Mouse (Mus musculus) liver, postnatal 0 days (tissue): ENCODE results near the gene Retreg3.

Experiments used
- CTCF ChIP-seq: sonication (generic); IDR thresholded peaks from 2 replicates; pipeline ENCODE4 v1.5.1; 2016; ENCODE audit warnings: antibody characterized with exemption, low read depth
- EP300 ChIP-seq: IDR thresholded peaks from 2 replicates; pipeline ENCODE4 v1.6.1; 2016; ENCODE audit warnings: antibody characterized with exemption, low read depth, mild to moderate bottlenecking

GRCm38 (mm10) chr11:101109351-101109750 lies 10.3 kb downstream of the Retreg3 start:
- TF ChIP-seq CTCF (no peak), EP300 (no peak)
